Mouse (Mus musculus) thymus, adult 18-20 months (tissue): ENCODE results near the gene Evpl.

Source experiments
- DNase-seq, 2 experiments: peaks; one replicate each; pipeline ENCODE4 v3.0.0; 2022; ENCODE audit warnings: mixed read lengths in 2 of 2

Gene Evpl

DNA sequence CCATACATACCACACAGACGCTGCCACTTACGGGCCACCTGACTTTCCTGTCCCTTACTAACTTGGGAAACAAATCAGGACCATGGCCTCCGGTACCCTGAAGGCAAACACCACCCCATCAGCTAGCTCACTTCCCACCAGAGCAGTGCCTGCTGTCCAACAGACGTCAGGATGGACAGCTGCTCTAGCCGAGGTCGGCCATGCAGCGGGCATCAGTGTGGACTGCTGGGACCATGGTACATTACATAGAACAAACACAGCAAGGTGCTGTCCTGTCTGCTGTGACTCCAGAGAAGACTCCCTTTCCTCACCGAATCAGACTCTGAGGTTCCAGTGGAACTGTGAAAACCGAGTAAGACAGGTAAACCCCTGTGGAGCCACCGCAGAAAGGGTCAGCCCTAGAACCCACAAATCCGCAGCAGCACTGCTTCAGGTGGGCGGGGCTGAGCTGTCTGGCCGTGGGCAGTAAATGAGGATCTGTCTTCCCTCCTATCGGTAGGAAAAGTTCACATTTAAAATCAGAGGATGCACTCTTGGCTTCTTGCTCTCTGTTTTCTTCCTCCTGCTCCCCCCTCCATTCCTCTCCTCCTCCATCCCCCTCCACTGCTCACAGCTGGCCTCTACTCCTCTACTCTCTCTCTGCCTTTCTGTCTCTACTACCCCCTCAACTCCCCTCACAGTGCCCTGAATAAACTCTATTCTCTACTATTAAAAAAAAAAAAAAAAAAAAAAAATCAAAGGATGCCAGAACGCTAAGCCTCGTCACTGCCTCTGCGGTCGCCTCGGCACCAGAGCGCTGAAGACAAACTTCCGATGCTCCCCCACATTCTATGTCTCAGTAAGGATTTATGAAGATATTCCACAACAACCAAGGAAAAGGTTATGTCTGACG, 17.5 kb upstream of the Evpl start:
- no peak for DNase-seq

DNA sequence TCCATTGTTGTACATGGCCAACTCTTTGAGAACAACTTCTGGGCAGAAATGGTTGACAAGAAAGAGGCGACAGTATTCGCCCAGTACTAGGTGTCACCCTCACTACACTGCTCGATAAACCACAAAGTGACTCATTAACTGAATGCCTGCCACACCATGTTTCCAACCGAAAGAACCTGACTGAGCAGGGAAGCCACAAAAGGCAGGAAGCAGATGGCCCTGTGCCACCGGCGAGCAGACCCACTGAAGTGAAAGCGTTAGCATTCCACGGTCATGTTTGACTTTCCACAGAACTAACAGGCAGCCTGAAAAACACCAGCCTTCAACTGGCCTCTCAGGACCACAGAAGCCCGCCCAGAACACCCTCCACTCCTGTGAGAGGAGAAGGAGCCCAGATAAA, 16.8 kb upstream of the Evpl start:
- peak in 1 of 2 experiments; percentile 31 for DNase-seq

DNA sequence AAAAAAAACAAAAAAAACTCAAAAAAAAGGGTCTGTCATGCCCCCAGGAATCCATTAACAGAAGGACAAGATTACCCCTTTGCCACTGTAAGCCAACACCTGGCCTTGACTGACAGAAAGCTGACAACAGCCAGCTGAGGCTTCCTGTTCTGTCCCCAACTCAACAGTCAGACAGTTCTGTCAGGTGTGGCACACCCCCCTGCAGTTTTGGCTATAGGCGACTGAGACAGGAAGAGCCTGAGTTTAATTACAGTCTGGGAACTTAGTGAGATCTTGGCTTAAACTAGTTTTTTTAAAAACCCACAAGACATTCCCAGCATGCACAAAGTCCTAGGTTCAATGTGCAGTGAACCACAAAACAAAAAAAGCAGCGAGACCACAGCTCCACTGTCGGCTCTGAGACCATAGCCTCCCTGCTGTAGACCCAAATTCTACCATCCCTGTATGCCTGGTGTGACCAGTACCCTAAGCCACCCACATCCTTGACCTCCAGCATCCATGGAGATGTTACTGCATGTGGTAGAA, 15.3 kb upstream of the Evpl start:
- DNase-seq: peak in 1 of 2 experiments; percentile 57

DNA sequence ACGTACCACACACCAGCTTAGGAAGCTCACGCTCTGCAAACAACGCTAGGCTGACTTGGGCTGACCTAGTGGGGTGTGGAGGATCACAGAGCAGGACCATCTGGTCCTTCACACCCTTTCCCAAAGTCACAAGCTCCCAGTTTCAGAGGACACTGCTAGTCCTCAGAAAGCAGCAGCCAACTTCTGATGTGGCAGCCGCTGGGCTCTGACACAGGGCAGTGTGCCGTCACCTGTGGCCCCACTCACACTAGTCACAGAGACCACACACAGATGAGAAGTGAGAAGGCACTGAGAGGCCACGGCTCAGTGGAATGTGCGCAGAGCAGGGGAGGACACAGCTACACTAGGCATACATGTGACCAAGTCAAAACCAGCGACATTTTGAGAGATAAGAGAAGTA, 13.0 kb upstream of the Evpl start:
- no peak for DNase-seq

DNA sequence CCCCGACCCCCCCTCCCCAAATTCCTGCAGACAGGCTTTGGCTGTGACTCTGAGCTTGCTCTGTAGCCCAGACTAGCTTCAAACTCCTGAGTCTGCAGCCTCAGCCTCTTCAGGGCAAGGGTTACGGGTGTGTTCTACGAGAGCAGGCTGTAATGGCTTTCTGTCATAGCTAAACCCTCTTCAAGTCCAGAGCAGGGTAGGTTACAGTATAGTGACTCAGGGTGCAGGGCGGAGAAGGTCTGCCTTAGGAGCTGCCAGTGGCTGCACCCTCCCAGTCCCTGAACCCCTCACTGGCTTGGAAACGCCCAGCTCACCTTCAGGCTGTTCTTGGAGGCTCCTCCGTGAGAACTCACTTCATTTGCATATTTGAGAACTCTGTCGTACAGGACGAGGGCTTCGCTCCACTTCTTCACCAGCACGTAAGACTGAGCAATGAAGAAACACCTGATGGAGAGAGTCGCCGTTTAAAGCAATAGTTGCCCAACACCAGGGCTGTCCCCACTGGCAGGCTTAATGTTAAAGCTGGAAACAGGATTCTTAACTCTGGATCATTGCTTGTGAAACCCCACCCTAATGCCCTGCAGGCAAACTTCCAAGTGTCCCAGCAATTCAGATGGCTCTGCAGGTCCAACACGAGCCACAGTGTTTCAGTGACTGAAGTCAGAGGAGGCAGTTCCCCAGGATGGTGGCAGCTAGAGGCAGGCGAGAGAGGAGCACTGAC, 9.8 kb upstream of the Evpl start:
- DNase-seq: no peak

DNA sequence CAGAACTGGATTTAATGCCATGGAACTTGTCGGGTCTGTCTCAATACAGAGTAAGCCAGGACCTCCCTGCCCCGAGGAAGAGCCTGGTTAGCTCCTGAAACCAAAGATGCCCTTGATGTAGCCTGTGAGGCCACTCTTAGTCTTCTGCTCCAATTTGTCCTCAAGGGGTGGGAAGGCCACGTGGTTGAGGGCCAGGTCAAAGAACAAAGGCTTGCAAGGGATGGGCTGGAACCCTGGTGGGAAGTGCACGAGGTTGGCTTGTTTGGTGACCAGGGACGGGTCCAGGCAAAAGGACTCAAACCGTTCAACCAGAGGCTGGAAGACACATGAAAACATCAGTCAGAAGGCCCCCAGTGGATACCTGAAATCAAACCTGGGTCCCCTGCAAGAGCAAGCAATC, 7.7 kb upstream of the Evpl start:
- no peak for DNase-seq

DNA sequence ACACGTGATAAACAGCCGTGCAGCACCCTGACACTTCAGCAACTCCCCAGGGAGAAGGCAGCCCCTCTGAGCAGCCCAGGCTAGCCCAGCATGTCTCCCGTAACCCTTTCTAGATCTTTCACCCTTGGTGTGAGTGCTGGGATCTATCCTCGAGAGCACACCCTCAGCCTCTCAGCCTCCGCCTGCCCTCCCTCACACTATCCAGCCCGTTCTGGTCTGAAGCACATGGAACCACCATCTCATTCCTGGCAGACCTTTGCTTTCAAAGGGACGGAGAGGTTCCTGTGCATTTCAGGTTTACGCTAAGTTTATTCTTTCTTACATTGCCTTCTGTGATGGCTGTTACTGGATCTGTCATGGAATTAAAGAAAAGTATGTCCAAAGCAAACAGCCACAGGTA, 6.7 kb upstream of the Evpl start:
- DNase-seq: no peak

DNA sequence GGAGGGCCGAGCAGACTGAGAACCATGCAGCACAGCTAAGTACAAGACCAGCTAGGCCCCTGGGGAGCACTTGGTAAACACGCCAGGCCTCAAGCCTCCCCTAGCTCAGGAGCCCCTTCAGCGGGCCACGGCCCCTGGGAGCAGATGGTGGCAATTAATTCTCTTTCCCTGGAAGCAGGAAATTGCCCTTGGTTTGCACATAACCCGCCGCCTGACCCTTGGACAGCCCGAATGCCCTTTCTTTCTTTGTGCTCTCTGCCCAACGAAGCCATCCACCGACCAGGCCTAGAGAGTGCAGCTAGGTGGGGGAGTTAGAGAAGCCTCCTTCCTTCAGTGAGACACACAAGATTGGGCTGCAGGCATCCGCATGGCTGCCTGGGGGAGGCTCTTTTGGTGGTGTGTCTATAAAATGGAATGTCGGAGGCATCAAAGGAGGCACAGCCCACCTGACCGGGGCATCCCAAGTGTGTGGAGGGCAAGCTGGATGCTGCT, 3.9 kb upstream of the Evpl start:
- DNase-seq: no peak

DNA sequence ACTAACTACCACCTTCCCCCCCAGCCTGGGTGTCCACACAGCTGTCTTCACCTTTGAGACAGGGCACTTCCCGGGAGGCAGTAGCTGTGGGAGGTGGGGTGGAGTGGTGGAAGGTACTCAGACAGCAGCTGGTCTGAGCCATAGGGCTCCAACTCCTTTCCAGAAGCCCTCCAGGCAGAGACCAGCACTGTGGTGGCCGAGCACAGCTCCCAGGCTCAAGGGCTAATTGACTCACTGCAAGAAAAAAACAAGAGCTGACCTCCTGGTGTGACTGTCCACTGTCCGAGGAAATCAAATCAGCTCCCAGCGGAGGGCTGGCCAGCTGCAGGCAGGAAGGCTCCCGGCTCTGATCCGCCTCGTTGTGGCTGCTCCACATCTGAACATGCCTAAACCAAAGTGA, 1.9 kb upstream of the Evpl start:
- no peak for DNase-seq

DNA sequence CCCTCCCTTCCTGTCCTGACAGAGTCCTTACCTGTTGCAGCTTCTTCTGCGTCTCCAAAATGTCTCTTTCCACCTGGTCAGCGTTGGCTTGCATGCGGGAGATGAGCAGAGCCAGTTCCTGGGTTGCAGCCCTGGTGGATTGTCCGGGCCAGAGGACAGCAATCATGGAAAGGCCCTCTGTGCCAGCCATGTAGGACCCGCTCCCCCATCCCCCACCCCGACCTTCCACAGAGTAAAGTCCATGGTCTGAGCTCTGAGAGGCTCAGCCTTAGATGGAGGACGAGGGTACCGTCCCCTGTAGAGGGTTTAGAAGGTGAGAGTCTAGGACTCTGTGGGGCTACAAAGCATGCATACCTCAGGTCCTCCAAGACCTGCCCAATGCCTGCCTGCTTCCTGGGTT, 3.0 kb downstream of the Evpl start:
- DNase-seq: no peak

DNA sequence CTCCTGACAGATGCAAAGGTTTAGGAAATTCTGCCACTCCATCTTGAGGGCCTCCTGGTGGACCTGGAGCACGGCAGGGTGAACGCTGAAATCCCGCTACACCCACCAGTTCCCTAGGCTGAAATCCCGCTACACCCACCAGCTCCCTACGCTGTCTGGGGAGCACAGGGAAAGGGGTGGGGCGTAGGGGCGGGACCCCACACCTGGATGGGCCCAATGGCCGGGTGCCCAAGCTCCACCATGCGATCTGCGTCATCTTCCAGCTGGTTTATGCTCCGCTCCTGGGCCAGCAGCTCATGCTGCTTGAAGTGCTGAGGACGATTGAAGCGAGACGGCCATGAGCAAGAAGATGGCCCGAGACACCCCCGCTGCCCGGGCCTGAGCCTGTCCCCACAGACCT, 5.5 kb downstream of the Evpl start:
- DNase-seq: no peak

DNA sequence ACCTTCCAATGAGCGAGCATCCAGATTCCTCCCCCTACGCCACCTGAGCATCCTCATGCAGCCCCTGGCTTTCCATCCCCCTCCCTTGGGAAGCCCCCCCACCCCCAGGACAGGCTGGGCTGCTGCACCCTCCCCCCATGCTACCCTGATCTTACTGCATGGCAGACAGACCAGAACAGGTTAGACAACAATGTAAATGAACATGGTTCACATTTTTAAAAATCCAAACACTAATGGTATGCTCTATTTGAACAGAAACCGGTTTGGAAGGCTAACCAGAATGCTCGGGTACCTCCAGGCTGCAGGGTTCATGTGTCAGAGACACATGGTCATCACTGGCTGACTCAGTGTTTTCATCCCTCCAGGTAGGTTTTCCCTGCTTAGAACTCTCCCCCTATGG, 9.2 kb downstream of the Evpl start:
- DNase-seq: no peak

DNA sequence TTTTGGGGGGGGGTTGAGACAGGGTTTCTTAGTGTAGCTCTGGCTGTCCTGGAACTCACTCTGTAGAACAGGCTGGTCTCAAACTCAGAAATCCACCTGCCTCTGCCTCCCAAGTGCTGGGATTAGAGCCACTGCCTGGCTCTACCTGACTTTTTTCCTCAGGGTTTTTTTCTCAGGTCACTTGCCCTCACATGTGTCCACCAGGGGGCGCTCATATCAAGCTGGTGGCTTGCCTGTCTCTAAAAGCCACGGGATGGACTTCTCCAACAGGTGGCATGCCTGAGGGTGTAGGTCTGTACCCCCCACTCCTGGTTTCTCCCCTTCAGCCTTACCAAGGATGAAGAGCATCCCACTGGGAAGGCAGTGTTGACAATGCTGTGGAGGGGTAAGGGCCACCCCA, 11.5 kb downstream of the Evpl start:
- peak; percentile 56 to 57 for DNase-seq

DNA sequence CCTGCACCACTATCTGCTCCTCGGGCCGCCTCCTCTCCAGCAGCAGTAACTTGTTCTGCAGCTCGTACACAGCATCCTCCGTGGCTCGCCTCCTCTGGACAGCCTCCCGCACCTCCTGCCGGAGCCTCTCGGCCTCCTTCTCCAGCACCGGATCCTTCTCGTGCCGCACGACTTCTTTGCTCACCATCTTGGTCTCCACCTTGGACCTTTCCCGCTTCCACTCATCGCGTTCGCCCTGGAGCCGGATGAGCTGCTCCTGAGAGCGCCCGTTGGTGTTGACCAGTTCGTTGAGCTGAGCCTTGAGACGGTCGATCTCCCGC, 15.2 kb downstream of the Evpl start:
- DNase-seq: no peak

DNA sequence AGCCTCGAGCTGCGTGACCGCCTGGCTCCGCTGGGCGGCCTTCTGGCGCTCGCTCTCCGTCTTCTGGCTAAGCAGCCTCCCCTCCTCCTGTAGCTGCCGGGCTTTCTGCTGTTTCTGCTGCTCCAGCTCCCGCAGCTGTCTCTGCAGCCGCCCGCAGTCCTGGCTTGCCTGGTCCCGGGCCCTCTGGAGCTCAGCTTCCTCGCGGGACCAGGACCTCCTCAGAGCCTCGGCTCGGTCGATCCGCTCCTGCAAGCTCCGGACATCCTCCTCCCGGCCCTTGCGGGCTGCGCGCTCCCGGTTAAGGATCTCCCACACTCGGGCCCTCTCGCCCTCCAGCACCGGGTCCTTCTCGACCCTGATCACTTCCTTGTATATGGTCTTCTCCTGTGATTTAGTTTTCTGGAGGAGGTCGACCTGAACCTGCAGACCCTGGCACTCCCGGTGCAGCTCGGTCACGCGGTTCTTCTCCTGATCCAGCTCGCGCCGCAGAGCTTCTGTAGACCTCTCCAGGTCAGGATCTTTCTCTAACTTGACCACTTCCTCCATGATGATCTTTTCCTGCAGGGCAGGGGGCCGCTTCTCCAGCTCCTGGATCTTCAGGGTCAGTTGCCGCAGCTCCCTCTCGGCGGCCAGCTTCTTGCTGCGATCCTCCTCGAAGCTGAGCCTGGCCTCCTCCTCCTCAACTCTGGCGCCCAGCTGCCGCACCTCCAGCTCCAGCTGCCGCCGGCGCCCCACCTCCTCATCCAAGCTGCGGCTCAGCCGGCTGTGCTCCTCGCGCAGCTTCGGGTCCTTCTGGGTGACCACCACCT, 15.7 kb downstream of the Evpl start:
- DNase-seq: no peak

DNA sequence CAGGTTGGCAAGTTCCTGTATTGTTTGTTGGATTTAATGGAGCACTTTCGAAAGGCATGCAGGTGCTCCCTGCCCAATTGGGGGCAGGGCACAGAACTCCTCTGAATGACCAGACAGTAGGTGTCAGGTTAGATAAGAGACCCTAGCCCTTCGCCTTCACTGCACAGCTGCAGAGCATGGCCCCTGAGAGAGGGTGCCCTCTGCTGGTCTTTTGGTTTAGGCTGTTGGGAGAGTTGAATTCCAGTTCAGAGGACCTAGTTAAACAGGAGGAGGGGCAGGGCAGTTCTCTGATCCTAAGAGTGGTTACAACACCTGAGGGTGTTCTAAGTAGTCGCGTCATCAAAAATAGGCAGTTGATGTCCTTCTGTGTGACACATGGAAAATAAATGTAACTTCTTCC, 18.0 kb downstream of the Evpl start:
- peak; percentile 36 to 45 for DNase-seq

DNA sequence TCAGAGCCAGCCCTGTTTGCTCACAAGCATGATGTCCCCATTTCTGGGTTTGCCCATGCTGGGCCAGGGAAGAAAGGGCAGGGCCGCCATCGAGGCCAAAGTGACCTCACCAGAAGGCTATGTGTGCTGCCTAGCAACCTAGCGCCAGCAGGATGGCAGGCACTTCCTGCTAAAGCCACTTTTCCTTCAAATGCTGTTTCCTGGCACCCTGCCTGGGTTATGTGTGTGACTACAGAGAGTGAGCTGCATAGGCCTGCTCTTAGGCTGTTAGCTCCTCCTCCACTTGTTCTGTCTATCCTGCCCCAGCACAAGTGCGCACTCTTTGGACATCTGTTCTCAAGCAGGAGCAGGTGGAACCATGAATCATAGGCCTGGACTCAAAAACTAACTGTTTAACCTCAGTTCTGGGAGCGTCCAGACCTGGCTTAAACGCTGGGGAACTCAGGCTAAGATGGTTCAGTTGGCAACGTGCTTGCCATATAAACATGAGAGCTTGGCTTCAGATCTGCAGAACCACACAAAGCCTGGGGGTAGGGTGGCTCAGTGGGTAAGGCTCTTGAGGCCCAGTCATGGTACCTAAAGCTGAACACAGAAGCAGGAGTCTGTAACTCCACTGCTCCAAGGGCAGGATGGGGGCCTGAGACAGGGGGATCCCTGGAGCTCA, 19.0 kb downstream of the Evpl start:
- DNase-seq: peak in 1 of 2 experiments; percentile 43

DNA sequence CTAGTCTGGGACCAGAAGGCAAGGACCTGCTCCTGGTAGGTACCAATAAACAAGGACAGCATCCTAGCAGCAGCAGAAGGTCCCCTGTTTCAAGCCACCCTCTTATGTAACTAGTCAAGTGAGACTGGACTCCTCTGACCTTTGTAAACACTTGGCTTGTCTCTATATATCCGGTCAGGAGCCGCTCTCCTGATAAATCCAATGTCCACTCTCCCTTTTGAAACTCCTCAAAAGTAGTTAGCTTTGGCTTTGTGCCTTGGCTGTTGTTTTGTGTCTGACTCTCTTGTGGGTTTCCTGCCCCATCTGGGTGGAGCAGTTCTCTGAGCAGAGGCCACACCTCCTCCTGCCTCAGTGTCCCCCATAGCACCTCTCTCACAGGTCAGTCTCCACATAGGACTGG, 19.6 kb downstream of the Evpl start:
- DNase-seq: no peak

DNA sequence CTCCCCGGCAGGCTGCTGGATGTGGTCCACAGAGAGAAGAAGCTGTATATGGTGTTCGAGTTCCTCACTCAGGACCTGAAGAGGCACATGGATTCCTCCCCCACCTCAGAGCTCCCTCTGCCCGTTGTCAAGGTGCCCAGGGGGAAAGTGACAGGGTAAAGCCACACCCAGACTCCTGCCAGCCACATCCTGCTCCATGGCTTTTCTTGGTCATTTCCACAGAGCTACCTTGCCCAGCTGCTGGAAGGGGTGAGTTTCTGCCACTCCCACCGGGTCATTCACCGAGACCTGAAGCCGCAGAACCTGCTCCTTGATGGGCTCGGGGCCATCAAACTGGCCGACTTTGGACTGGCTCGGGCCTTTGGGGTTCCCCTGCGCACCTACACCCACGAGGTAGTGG, 21.3 kb downstream of the Evpl start:
- DNase-seq: no peak

DNA sequence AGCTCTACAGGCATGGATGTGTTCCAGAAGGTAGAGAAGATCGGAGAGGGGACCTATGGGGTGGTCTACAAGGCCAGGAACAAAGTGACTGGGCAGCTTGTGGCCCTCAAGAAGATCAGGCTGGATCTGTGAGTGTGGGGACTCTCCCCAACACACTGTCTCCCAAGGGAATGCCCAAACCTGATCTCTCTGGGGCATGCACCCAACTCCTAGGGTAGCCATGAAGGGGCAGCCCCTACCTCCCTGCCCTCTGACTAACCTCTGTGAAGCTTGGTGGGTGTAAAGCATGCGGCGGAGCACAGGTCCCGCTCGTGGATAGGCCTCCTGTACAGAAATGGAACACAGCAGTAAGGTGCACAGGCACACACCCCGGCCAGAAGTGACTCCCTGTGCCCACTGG, 21.9 kb downstream of the Evpl start:
- DNase-seq: no peak

DNA sequence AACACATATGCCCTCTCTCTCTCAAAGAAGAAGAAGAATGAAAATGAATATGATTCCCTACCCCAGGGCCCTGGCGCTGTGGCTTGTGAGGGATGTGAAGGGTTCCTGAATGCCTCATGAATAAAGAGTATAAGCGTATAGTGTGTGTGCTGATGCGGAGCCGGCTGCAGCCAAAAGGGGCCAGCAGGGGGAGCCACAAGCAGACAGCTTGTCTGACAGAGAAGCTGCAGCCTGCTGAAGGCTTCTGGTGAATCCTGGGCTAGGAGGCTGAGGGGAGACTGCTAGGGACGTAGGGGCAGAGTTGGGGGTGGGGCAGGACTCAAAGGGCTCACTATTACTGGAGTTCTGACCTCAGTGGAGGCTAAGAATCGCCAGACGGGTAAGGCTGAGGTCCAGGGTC, 22.7 kb downstream of the Evpl start:
- no peak for DNase-seq

DNA sequence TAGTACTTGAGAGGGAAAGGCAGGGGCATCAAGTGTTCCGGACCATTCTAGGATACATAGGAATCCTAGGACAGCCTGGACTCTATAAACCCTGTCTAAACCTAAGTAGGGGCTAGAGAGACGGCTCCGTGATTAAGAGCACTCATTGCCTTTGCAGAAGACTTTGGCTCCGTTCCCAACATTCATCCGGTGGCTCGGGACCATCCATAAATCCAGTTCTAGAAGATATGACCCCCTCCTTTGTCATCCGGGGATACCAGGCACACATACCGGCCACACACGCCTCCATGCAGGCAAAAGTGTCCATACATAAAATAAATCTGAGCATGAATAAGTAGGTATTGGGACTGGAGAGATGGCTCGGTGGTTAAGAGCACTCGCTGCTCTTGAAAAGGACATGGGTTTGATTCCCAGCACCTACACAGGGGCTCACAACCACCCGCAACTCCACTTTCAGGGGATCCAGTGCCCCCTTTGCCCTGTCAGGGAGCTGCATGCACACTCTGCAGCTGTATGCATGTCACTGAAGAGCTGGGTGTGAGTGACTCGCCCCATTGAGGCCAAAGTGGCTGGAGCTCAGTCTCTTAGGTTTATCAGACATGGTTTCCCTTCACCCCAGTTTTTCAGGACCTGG, 23.9 kb downstream of the Evpl start:
- no peak for DNase-seq
